Mouse (Mus musculus) bone marrow macrophage, adult 2 months (primary cell): ENCODE data around the gene Taar6.

ENCODE experiments used
- CTCF ChIP-seq: IDR thresholded peaks from 2 replicates; pipeline ENCODE4 v1.5.1; 2012; ENCODE audit warnings: low read depth, mild to moderate bottlenecking, low read length, moderate library complexity
- POLR2A ChIP-seq: IDR thresholded peaks from 2 replicates; pipeline ENCODE4 v1.6.1; 2012; ENCODE audit warnings: mild to moderate bottlenecking, low read depth, low read length, borderline replicate concordance

- TF ChIP-seq CTCF, result no peak
- TF ChIP-seq POLR2A, result no peak
Measured at GRCm38 (mm10) chr10:23963444-23963843, 22.0 kb downstream of the Taar6 start.
